Mouse (Mus musculus) spleen, postnatal 0 days (tissue): ENCODE data around the gene Trappc11. TPM values are rescaled to one million over a fixed set of nuclear protein-coding genes. Genes with fewer than 3 reads are reported as not detected.

Experiments
- polyA plus RNA-seq: library from polyadenylated mRNA; unstranded; fragments of >200 nt; fragmentation: Nextera tagmentation; extraction: Ambion mirVana; gene quantifications from 2 replicates; pipeline ENCODE4 v1.2.1, GENCODE M21; 2015

Gene Trappc11
- 10.2 and 12.1 TPM in 2 replicates for polyA plus RNA-seq

GRCm38 (mm10) chr8:47533344-47534125 is at the start of gene Trappc11, which contains the start of gene Rwdd4a:
Trappc11 (minus strand) TSS chr8:47533470.
Rwdd4a (plus strand) TSS chr8:47533664.

DNA sequence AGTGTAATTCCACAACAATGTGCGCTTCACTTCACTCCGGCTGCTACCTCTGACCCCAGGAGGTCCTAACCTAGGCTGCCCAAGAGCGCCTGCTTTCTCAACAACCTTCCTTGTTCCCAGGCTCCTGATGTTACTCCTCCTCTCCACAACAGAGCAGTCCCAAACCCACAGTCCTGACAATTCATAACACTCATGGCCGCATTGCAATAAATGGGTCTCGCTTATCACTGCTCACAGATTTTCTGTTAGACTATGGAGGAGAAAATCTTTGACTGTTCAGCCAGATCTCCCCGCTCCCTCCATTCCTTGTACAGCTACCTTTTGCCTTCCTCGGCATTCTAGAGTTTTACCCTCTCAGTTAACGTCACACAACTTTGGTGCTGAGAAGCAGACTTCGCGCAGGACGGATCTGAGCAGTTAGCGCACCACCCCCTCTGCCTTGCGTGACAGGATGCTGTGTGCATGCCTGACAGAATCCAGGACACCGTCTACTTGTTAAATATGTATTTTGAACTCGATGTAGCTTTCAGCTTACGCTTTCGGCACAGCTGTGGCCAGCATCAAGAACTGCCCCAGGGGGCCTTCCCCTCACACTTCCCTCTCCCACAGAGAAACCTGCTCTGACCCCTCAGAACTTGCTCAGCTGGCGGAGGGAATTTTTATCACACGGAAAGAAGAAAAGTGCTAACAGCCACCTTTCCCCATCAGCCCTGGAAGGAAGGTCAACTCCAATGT is 86.8 kb downstream of the Trappc11 start, which contains the start of gene Stox2:
Gene Stox2 (minus strand): TSS at position 51 of the 735 bp plus-strand sequence.

Other genes with a start within 250 kb of the Trappc11 start
- gene Stox2, start 87.1 kb downstream of the Trappc11 start, polyA plus RNA-seq: 1.1 and 1.5 TPM in 2 replicates
- 26.4 and 26.9 TPM in 2 replicates for gene Rwdd4a, start 194 bp upstream of the Trappc11 start, polyA plus RNA-seq
- 11.8 and 12.0 TPM in 2 replicates for gene Ing2, start 142.1 kb upstream of the Trappc11 start, polyA plus RNA-seq
- gene Cdkn2aip, start 180.5 kb upstream of the Trappc11 start, polyA plus RNA-seq: 17.4 and 19.0 TPM in 2 replicates